Mouse (Mus musculus) cerebellum, postnatal 10 days (tissue): ENCODE data around the gene Stx17.

Source experiments
- DNase-seq, 2 experiments: peaks; one replicate each; pipeline ENCODE4 v3.0.0; 2021; ENCODE audit warnings: mixed read lengths in 2 of 2

Gene Stx17

DNA sequence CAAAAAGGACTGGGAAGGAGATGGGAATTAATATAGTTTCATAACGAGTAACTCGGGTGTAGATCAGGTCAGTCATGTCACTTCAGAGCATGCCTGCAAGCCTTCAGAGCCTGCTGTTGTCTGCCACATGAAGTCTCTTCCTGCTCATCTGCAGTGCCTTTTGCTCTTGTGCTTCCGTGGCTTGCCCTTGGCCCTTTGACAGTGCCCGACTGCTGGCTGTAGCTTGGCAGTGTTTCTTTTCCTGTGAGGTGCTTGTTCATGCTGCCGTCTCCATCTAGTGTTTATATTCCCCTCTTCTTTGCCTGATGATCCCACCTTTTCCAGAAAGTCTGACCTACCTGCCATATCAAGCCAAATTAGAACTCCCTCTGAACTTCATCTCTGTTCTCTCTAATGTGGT lies 39.1 kb downstream of the Stx17 start:
- DNase-seq = peak; percentile 60 to 66

DNA sequence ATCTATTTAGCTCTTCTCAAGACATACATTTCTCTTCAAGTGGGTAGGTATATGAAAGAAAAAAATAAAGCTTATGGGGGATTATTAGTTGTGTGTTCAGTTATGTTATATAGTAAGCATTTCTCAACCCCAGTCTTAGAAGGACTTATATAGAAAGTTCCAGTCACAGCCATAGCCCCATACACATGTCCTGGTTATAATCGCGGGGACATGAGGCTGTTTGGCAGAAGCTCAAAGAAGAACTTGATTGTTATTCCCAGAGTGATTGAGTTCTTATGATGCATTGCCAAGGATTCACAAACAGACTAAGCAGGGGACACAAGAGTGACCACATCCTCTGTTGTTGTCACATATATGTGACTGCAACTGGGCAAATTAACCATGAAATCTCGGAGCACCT lies 51.0 kb downstream of the Stx17 start:
- no peak for DNase-seq

DNA sequence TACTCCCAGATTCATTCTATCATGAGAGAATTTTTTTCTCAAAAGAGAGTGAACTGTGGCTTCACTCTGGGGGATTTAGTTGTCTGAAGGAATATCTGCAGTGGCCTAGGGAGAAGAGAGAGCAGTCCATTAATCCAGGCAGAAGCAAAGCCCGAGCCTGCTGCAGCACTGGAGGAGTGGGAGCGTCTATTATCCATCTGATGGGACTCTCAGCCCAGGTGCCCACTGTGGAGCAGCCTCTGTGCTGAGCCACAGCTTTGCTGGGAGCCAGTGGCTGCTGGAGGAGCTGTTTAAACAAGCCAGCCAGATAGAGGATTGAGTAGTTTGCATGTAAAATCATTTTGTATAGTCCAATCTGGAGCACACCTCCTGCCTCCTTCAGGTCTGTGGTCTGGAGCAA lies 56.2 kb downstream of the Stx17 start:
- no peak for DNase-seq

DNA sequence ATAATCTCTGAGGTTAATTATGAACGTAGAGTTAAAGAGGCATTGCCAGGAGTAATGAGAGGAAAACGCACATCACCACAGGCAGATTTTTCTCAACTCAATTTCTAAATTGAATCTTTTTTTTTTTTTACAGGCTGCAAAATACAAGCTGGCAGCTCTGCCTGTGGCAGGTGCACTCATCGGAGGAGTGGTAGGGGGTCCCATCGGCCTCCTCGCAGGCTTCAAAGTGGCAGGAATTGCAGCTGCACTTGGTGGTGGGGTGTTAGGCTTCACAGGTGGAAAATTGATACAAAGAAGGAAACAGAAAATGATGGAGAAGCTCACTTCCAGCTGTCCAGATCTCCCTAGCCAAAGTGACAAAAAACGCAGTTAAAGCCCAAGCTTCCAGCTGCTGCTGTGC lies 56.7 kb downstream of the Stx17 start:
- DNase-seq = peak; percentile 23 to 24

DNA sequence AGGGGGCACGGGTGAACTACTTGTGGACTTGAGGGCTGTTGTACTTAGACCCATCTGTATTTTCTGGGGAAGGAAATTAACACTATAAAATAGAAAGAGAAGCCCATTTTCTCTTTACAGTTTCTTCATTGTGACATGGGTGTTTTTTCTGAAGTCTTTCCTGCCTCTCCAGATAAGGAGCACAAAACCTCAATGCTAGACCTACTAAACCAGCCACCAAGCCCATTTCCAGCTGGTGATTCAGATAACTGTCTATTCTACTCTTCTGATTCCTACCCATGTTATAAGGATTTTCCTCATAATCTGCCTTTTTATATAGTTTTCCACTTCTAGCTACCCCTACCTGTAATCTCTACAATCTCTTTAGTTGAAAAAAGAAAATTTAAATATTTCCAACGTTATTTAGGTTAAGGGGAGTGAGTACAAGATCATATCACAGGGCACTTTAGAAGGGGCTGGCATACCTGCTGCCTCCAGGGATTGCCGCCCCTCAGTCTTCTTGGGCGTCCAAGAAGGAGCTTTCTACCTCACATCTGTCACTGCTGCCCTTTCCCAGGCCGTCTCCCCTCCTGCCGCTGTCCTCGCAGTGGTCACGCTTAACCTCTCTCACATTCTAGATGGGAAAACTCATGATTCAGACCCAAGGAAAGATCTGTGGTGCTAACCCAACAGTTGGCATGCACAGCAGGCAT lies 57.5 kb downstream of the Stx17 start:
- no peak for DNase-seq

DNA sequence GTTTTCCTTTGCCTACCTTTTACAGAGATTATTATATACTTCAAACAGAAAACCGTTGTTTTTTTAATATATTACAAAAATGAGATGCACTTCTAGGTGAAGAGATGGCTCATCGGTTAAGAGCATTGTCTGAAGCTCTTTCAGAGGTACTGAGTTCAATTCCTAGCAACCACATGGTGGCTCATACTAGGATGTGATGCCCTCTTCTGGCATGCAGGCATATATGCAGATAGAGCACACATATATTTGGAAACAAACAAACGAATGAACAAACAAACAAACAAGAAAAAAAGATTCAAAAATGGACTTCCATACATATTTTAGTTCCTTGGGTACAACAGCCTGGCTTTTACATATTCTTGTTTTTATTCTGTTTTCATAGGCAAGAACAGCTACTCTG lies 73.2 kb downstream of the Stx17 start:
- no peak for DNase-seq

DNA sequence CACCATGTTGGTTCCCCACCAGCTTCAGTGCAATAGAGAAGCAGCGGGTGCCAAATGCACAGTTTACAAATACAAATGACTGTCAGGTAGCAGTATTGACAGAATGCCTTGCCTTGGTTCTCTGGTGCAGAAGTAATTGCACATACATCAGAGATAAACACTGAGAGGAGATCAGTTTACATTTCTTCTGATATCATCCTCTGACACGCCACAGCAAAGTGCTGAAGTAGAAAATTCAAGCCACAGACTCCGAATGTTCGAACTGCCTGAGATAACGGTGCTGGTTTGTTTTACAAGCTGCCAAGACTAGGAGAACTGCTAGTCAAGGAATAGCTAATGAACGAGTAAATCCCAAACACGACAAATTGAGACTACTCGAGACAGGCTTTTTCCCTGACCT lies 73.7 kb downstream of the Stx17 start:
- DNase-seq = no peak

DNA sequence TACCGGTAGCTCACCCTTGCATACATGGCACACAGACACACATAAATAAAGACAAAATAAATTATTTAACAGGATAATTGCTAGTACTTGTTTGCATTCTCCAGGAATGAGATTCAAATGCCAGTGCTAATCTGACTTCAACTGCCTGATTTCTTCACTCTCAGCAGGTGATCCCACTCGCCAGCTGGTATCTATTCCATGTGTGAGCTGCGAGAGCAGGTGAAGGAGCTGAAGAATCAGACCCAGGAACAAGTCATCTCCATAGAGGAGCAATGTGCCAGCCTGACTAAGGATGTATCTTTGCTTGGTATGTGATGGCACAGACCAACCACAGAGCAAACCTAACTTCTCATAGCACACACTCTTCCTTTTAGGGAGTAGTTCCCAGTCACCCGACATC lies 78.8 kb downstream of the Stx17 start:
- DNase-seq = peak; percentile 75 to 77

DNA sequence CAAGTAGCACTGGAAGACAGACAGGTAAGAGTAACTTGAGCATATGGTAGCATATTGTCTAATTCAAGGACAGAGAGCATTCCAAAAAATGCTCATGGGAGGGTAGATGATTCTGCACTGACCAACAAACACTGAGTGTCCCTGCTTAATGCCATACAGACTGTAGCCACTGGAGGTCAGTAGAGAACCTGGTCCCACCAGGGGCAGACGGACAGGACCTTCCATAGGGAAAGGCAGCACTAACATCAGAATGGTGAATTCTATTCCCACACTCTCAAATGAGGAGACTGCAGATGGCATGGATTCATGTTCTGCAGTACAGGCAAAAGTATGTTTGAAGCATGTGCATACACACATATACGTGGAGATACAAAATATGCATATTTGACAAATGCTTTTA lies 100.5 kb downstream of the Stx17 start:
- DNase-seq = peak; percentile 87 to 90

DNA sequence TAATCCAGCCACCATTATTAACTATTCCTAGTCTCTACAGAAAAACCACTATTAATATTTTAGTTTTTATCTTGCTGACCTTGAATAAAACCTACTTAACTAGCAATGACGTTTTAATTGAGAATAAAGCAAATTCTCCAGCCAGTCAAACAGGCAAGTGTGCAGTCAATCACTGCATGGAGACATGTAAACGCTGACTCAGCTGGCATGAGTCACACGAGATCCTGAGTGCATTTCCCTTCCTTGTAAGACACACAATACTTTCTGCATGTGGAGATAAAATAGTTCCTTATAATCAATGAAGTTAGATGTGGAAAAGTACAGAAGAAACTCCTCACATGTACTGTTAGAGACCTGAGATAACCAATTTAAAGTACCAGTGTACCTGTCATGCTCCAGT lies 100.9 kb downstream of the Stx17 start:
- no peak for DNase-seq

DNA sequence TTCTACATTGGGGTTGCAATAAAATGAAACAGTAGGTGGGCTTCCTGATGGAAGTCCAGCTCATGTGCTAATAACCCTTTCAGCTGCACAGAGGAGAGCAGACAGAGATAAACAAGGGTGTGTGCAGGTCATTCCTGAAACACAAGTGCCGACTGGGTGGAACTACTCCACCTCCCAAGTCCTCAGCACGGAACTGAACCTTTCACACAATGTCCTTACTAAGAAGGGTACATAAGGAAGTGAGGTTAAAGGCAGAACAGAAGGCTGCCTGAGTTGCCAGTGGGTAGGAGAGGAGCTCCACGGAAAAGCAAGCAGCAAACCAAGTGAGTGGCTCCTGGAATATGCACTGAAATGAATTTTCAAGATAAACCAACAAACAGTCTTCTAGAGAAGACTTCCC lies 102.1 kb downstream of the Stx17 start:
- no peak for DNase-seq
